Mouse (Mus musculus): ENCODE data around the gene Klf1. TPM values are rescaled to one million over a fixed set of nuclear protein-coding genes. Genes with fewer than 3 reads are reported as not detected.

Klf1 gene
- total RNA-seq, 1 experiment, result 0.31 TPM

- TF ChIP-seq ZC3H11A (IDR thresholded peaks at IDR 0.05; ENCODE audit: borderline replicate concordance, low read depth, low read length) (no peak), HCFC1 (IDR thresholded peaks at IDR 0.05; ENCODE audit: borderline replicate concordance, insufficient read depth, low read length) (no peak), CHD2 (IDR thresholded peaks at IDR 0.05; ENCODE audit: low read depth, low read length) (no peak), ZNF384 (IDR thresholded peaks at IDR 0.05; ENCODE audit: low read depth, low read length) (no peak), MAFK (IDR thresholded peaks at IDR 0.05; ENCODE audit: insufficient read depth, low read depth, low read length) (no peak)
- Histone ChIP-seq H3K36me3 (ENCODE audit: control insufficient read depth, insufficient read depth, low read length, poor library complexity, severe bottlenecking) (no peaks in the 10 kb centered on the region), H3K9ac (ENCODE audit: insufficient read depth, low read depth, low read length, poor library complexity, severe bottlenecking) (no peak overlapping the region), H3K9me3 (ENCODE audit: control insufficient read depth, insufficient read depth, low read depth, low read length) (no peaks in the 10 kb centered on the region), H3K4me1 (ENCODE audit: control insufficient read depth in 2 of 2, insufficient read depth in 2 of 2, low read length in 2 of 2, poor library complexity in 1 of 2) (peaks cover 0 to 4% of the 10 kb centered on the region in 2 experiments; a peak in 1 of 4 replicates), H3K4me3 (ENCODE audit: insufficient read depth in 1 of 2, low read depth in 1 of 2, low read length in 2 of 2, poor library complexity in 1 of 2, severe bottlenecking in 1 of 2) (no peak overlapping the region), H3K27ac (ENCODE audit: insufficient read depth, low read depth, low read length, poor library complexity, severe bottlenecking) (no peak overlapping the region)
- in situ Hi-C loops (cut with MboI; ENCODE audit: low sequenced_read_pairs in 2 of 2, unreplicated experiment in 2 of 2), result no loop called here
- peak; percentile 69 for DNase-seq (ENCODE audit: low read depth, low spot score)
Measured at GRCm38 (mm10) chr8:84934860-84935259, 33.1 kb downstream of the Klf1 start.

GRCm38 (mm10) chr8:84935489-84935888 lies 33.8 kb downstream of the Klf1 start:
- TF ChIP-seq ZC3H11A (IDR thresholded peaks at IDR 0.05; ENCODE audit: borderline replicate concordance, low read depth, low read length) (no peak), MAFK (IDR thresholded peaks at IDR 0.05; ENCODE audit: insufficient read depth, low read depth, low read length) (no peak), HCFC1 (IDR thresholded peaks at IDR 0.05; ENCODE audit: borderline replicate concordance, insufficient read depth, low read length) (no peak), ZNF384 (IDR thresholded peaks at IDR 0.05; ENCODE audit: low read depth, low read length) (no peak), CHD2 (IDR thresholded peaks at IDR 0.05; ENCODE audit: low read depth, low read length) (no peak)
- no peak overlapping the region for H3K27ac ChIP-seq (ENCODE audit: insufficient read depth, low read depth, low read length, poor library complexity, severe bottlenecking)
- no peak overlapping the region for H3K9ac ChIP-seq (ENCODE audit: insufficient read depth, low read depth, low read length, poor library complexity, severe bottlenecking)
- H3K4me3 ChIP-seq (ENCODE audit: insufficient read depth in 1 of 2, low read depth in 1 of 2, low read length in 2 of 2, poor library complexity in 1 of 2, severe bottlenecking in 1 of 2), result no peak overlapping the region
- in situ Hi-C loops (cut with MboI; ENCODE audit: low sequenced_read_pairs in 2 of 2, unreplicated experiment in 2 of 2), result no loop called here
- H3K36me3 ChIP-seq (ENCODE audit: control insufficient read depth, insufficient read depth, low read length, poor library complexity, severe bottlenecking), result no peaks in the 10 kb centered on the region
- no peaks in the 10 kb centered on the region for H3K9me3 ChIP-seq (ENCODE audit: control insufficient read depth, insufficient read depth, low read depth, low read length)
- no peak for DNase-seq (ENCODE audit: low read depth, low spot score)
- H3K4me1 ChIP-seq (ENCODE audit: control insufficient read depth in 2 of 2, insufficient read depth in 2 of 2, low read length in 2 of 2, poor library complexity in 1 of 2), result peaks cover 0 to 4% of the 10 kb centered on the region in 2 experiments; a peak in 1 of 4 replicates

DNA sequence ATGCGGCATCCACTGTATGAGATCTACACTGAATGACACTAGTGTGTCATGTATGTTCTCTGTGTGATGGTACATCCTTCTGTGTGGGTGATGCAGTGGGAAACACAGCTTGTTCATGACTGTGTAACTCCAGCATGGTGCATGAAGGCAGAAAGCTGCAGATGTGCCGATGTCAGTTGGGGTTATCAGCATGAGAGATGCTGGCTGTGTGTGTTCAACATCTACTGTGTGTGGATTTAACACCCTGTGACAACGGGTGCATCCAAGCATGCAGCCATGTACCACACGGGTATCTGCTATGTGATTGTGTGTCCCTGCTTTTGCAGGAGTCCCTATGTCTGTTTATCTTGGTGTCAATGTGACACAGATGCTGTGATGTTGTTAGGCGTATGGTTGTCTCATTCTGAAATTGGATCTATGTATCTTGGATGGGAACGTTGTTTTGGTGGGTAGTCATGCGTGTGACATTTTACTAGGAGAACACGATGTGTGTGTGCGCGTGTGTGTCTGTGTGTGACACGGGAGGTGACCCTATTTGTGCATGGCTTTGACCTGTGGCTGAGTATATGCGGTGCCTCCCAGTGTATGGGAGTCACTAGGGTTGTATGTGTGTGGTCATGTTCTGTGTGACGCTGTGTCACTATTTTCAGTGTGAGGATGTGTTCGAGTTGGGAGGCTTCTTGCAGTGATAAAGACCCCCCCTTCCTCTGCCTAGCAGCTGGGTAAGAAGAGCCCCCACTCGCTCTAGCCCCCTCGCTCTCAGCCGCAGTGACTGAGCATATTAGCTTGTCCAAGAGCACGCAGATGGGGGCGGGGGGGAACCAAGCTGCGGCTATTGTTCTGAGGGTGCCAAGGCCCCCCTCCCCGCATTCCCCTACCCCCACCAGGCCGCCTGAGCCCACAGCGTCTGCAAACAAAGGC lies 34.6 kb downstream of the Klf1 start:
- H3K27ac ChIP-seq (ENCODE audit: insufficient read depth, low read depth, low read length, poor library complexity, severe bottlenecking), result no peak overlapping the region

GRCm38 (mm10) chr8:84936962-84937546 lies 35.3 kb downstream of the Klf1 start, which contains the start of gene Mast1:
TSS of gene Mast1 (minus strand) at chr8:84937359.
- DNase-seq (ENCODE audit: low read depth, low spot score), result no peak
- H3K36me3 ChIP-seq (ENCODE audit: control insufficient read depth, insufficient read depth, low read length, poor library complexity, severe bottlenecking), result no peaks in the 10 kb centered on the region
- H3K4me1 ChIP-seq (ENCODE audit: control insufficient read depth in 2 of 2, insufficient read depth in 2 of 2, low read length in 2 of 2, poor library complexity in 1 of 2), result peaks cover 0 to 4% of the 10 kb centered on the region in 2 experiments; a peak in 1 of 4 replicates
- H3K27ac ChIP-seq (ENCODE audit: insufficient read depth, low read depth, low read length, poor library complexity, severe bottlenecking), result no peak within 1 kb of the TSS
- TF ChIP-seq ZC3H11A (IDR thresholded peaks at IDR 0.05; ENCODE audit: borderline replicate concordance, low read depth, low read length) (no peak), ZNF384 (IDR thresholded peaks at IDR 0.05; ENCODE audit: low read depth, low read length) (no peak), MAFK (IDR thresholded peaks at IDR 0.05; ENCODE audit: insufficient read depth, low read depth, low read length) (no peak), CHD2 (IDR thresholded peaks at IDR 0.05; ENCODE audit: low read depth, low read length) (no peak), HCFC1 (IDR thresholded peaks at IDR 0.05; ENCODE audit: borderline replicate concordance, insufficient read depth, low read length) (0 out of 2 replicates have a peak, but pooled peaks have one; percentile 35)
- peak within 1 kb of the TSS; percentile 83 to 86 for H3K4me3 ChIP-seq (ENCODE audit: insufficient read depth in 1 of 2, low read depth in 1 of 2, low read length in 2 of 2, poor library complexity in 1 of 2, severe bottlenecking in 1 of 2)
- no peaks in the 10 kb centered on the region for H3K9me3 ChIP-seq (ENCODE audit: control insufficient read depth, insufficient read depth, low read depth, low read length)
- in situ Hi-C loops (cut with MboI; ENCODE audit: low sequenced_read_pairs in 2 of 2, unreplicated experiment in 2 of 2), result no loop called here
- H3K9ac ChIP-seq (ENCODE audit: insufficient read depth, low read depth, low read length, poor library complexity, severe bottlenecking), result peak within 1 kb of the TSS; percentile 71

More for the DNA sequence above, 34.6 kb downstream of the Klf1 start:
- no peaks in the 10 kb centered on the region for H3K9me3 ChIP-seq (ENCODE audit: control insufficient read depth, insufficient read depth, low read depth, low read length)
- in situ Hi-C loops (cut with MboI; ENCODE audit: low sequenced_read_pairs in 2 of 2, unreplicated experiment in 2 of 2), result no loop called here
- peak overlapping the region; percentile 83 to 86 for H3K4me3 ChIP-seq (ENCODE audit: insufficient read depth in 1 of 2, low read depth in 1 of 2, low read length in 2 of 2, poor library complexity in 1 of 2, severe bottlenecking in 1 of 2)
- no peaks in the 10 kb centered on the region for H3K36me3 ChIP-seq (ENCODE audit: control insufficient read depth, insufficient read depth, low read length, poor library complexity, severe bottlenecking)
- peak overlapping the region; percentile 71; the same call in 1 of the 2 replicates for H3K9ac ChIP-seq (ENCODE audit: insufficient read depth, low read depth, low read length, poor library complexity, severe bottlenecking)
- no peak for TF ChIP-seq CHD2 (IDR thresholded peaks at IDR 0.05; ENCODE audit: low read depth, low read length)
- TF ChIP-seq ZNF384 (IDR thresholded peaks at IDR 0.05; ENCODE audit: low read depth, low read length), result no peak
- TF ChIP-seq ZC3H11A (IDR thresholded peaks at IDR 0.05; ENCODE audit: borderline replicate concordance, low read depth, low read length), result no peak
- no peak for TF ChIP-seq MAFK (IDR thresholded peaks at IDR 0.05; ENCODE audit: insufficient read depth, low read depth, low read length)
- no peak for TF ChIP-seq HCFC1 (IDR thresholded peaks at IDR 0.05; ENCODE audit: borderline replicate concordance, insufficient read depth, low read length)
- peaks cover 0 to 4% of the 10 kb centered on the region in 2 experiments; a peak in 1 of 4 replicates for H3K4me1 ChIP-seq (ENCODE audit: control insufficient read depth in 2 of 2, insufficient read depth in 2 of 2, low read length in 2 of 2, poor library complexity in 1 of 2)
- DNase-seq (ENCODE audit: low read depth, low spot score), result no peak

Data from ES-E14 (cell line).